Mouse (Mus musculus): ENCODE measurements around the gene Snx6. TPM values are rescaled to one million over a fixed set of nuclear protein-coding genes. Genes with fewer than 3 reads are reported as not detected.
"Not testable (repeated sequence)": the region's sequence is repeated elsewhere in the genome, so short reads cannot be mapped to it uniquely, and the experiment has no call there.

Gene Snx6
- polyA plus RNA-seq, 1 experiment from 2014 or later, result 186 TPM

GRCm38 (mm10) chr12:54717516-54717915, 78.0 kb downstream of the Snx6 start:
- not testable (repeated sequence) for ATAC-seq (ENCODE audit: insufficient read depth); H3K36me3 ChIP-seq (ENCODE audit: insufficient read depth); H3K4me3 ChIP-seq (ENCODE audit: low read depth, low read length); H3K9ac ChIP-seq; H3K9me3 ChIP-seq (ENCODE audit: low read depth, low read length); DNase-seq; H3K4me2 ChIP-seq; H3K4me1 ChIP-seq (ENCODE audit: insufficient read depth); H3K27me3 ChIP-seq (ENCODE audit: insufficient read depth, low read length); H3K27ac ChIP-seq (ENCODE audit: low read depth)
- 73% methylated on average over 5 of the region's 11 CpGs for whole genome bisulfite sequencing

GRCm38 (mm10) chr12:54713822-54714626, 81.5 kb downstream of the Snx6 start:
- H3K36me3 ChIP-seq (ENCODE audit: insufficient read depth); H3K9me3 ChIP-seq (ENCODE audit: low read depth, low read length); H3K4me2 ChIP-seq; H3K9ac ChIP-seq; H3K27me3 ChIP-seq (ENCODE audit: insufficient read depth, low read length); H3K27ac ChIP-seq (ENCODE audit: low read depth); H3K4me3 ChIP-seq (ENCODE audit: low read depth, low read length); DNase-seq; H3K4me1 ChIP-seq (ENCODE audit: insufficient read depth): not testable (repeated sequence)
- peak; percentile 57 for ATAC-seq (ENCODE audit: insufficient read depth)
- 0% methylated on average over 3 of the region's 48 CpGs for WGBS

GRCm38 (mm10) chr12:54710494-54710879, 85.0 kb downstream of the Snx6 start:
- 1% methylated on average over 3 of the region's 8 CpGs for WGBS
- H3K4me3 ChIP-seq (ENCODE audit: low read depth, low read length); H3K27ac ChIP-seq (ENCODE audit: low read depth); DNase-seq; H3K27me3 ChIP-seq (ENCODE audit: insufficient read depth, low read length); H3K36me3 ChIP-seq (ENCODE audit: insufficient read depth); H3K4me2 ChIP-seq; H3K9me3 ChIP-seq (ENCODE audit: low read depth, low read length); H3K4me1 ChIP-seq (ENCODE audit: insufficient read depth); H3K9ac ChIP-seq: not testable (repeated sequence)
- ATAC-seq (ENCODE audit: insufficient read depth), result peak; percentile 89

- peak; percentile 44 for ATAC-seq (ENCODE audit: insufficient read depth)
- H3K9ac ChIP-seq; H3K27ac ChIP-seq (ENCODE audit: low read depth); H3K9me3 ChIP-seq (ENCODE audit: low read depth, low read length); H3K27me3 ChIP-seq (ENCODE audit: insufficient read depth, low read length); H3K4me3 ChIP-seq (ENCODE audit: low read depth, low read length); H3K4me2 ChIP-seq; DNase-seq; H3K36me3 ChIP-seq (ENCODE audit: insufficient read depth); H3K4me1 ChIP-seq (ENCODE audit: insufficient read depth): not testable (repeated sequence)
- WGBS, result 1% methylated on average over 7 of the region's 44 CpGs
Measured at GRCm38 (mm10) chr12:54709691-54710493, 85.6 kb downstream of the Snx6 start.

DNA sequence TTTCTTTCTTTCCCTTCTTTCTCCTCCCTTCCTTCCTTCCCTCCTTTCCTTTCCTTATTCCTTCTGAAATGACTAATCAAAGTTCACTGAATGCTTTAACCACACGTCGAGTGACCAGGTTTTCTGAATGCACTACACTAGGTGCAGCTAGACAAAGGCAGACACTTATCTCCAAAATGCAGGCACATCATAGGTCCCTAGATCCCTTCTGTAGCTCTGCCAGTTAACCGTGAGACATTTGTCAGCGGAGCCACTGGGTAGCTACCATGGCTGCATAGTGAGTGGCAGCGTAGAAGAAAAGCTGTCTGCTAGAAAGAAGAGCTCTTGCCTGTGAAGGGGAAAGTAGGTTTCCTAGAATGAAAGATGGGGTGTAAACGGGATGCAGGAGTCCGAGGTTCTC, 96.1 kb downstream of the Snx6 start:
- ATAC-seq (ENCODE audit: insufficient read depth), result no peak
- no peak overlapping the region for H3K4me2 ChIP-seq
- 58% methylated on average over 7 of the region's 7 CpGs for WGBS
- H3K4me3 ChIP-seq (ENCODE audit: low read depth, low read length), result no peak overlapping the region
- no peak overlapping the region for H3K9ac ChIP-seq
- no peak for TF ChIP-seq CTCF (IDR thresholded peaks at IDR 0.05; ENCODE audit: low read depth)
- H3K27me3 ChIP-seq (ENCODE audit: insufficient read depth, low read length), result no peaks in the 10 kb centered on the region
- no peak for DNase-seq
- no peaks in the 10 kb centered on the region for H3K9me3 ChIP-seq (ENCODE audit: low read depth, low read length)
- H3K27ac ChIP-seq (ENCODE audit: low read depth), result no peak overlapping the region
- no peaks in the 10 kb centered on the region for H3K36me3 ChIP-seq (ENCODE audit: insufficient read depth)
- no peaks in the 10 kb centered on the region for H3K4me1 ChIP-seq (ENCODE audit: insufficient read depth)

DNA sequence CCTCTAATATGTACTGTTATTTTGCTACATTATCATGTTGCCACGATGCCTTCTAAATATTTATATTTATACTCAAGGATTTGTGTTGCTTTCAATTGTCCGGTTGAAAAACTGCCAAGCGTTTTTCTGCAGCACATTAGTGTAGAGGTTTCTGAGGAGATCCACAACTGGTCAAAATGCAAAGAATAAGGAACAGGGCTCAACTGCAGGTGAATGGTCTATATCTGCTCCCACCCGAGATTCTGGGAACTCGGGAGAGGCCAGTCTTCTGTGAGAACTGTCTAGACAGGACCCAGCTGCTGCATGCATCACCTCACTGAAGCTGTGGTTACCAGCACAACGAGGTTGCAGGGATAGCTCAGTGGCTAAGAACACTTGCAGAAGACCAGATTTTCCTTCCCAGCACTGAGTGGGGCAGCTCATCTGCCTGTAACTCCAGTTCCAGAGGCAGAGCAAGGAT, 97.7 kb downstream of the Snx6 start:
- no peak overlapping the region for H3K4me3 ChIP-seq (ENCODE audit: low read depth, low read length)
- no peak overlapping the region for H3K27ac ChIP-seq (ENCODE audit: low read depth)
- no peak overlapping the region for H3K9ac ChIP-seq
- no peak for TF ChIP-seq CTCF (IDR thresholded peaks at IDR 0.05; ENCODE audit: low read depth)
- 35% methylated on average over 6 of the region's 6 CpGs for WGBS
- H3K36me3 ChIP-seq (ENCODE audit: insufficient read depth), result no peaks in the 10 kb centered on the region
- DNase-seq, result no peak
- no peak overlapping the region for H3K4me2 ChIP-seq
- ATAC-seq (ENCODE audit: insufficient read depth), result no peak
- H3K9me3 ChIP-seq (ENCODE audit: low read depth, low read length), result no peaks in the 10 kb centered on the region
- no peaks in the 10 kb centered on the region for H3K4me1 ChIP-seq (ENCODE audit: insufficient read depth)
- H3K27me3 ChIP-seq (ENCODE audit: insufficient read depth, low read length), result no peaks in the 10 kb centered on the region

DNA sequence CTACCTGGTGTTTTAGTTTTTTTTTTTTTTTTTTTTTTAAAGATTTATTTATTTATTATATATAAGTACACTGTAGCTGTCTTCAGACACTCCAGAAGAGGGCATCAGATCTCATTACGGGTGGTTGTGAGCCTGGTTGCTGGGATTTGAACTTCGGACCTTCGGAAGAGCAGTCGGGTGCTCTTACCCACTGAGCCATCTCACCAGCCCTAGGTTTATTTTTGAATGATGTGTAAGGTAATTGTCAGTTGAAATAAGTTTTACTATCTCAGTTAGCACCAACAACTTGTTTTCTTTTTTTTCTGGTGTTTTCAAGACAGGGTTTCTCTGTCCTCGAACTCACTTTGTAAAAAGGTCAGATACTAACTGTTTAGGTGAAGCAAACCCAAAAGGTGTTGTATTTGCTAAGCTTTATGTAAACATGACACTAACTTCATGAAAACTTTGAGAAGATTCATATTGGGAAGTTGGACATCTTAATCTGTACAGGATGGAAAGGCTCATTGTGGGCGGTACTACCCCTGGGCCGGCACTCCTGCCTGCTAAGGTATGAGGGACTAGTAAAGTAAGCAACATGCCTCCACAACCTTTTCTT, 98.4 kb downstream of the Snx6 start:
- Histone ChIP-seq H3K9me3 (ENCODE audit: low read depth, low read length) (no peaks in the 10 kb centered on the region), H3K27me3 (ENCODE audit: insufficient read depth, low read length) (no peaks in the 10 kb centered on the region), H3K9ac (no peak overlapping the region), H3K4me2 (no peak overlapping the region), H3K27ac (ENCODE audit: low read depth) (no peak overlapping the region), H3K4me1 (ENCODE audit: insufficient read depth) (no peaks in the 10 kb centered on the region), H3K4me3 (ENCODE audit: low read depth, low read length) (no peak overlapping the region), H3K36me3 (ENCODE audit: insufficient read depth) (no peaks in the 10 kb centered on the region)
- DNase-seq (no peak), ATAC-seq (ENCODE audit: insufficient read depth) (peak; percentile 36)
- 0 out of 2 replicates have a peak, but pooled peaks have one; percentile 2 for TF ChIP-seq CTCF (IDR thresholded peaks at IDR 0.05; ENCODE audit: low read depth)
- 3% methylated on average over 7 of the region's 7 CpGs for WGBS

Other genes with a start within 250 kb of the Snx6 start
- 189 and 200 TPM in 2 replicates for gene Sptssa, start 139.1 kb downstream of the Snx6 start, polyA plus RNA-seq (2014; fragmentation: Nextera tagmentation; extraction: Ambion mirVana)
- 56.1 and 59.4 TPM in 2 replicates for gene Eapp, start 99.8 kb downstream of the Snx6 start, polyA plus RNA-seq (2014; fragmentation: Nextera tagmentation; extraction: Ambion mirVana)
- 180 and 196 TPM in 2 replicates for gene Cfl2, start 67.2 kb upstream of the Snx6 start, polyA plus RNA-seq (2014; fragmentation: Nextera tagmentation; extraction: Ambion mirVana)
- gene Gm20403, start 190.8 kb upstream of the Snx6 start, polyA plus RNA-seq (2014; fragmentation: Nextera tagmentation; extraction: Ambion mirVana), result not detected in 2 replicates
- 23.9 and 26.3 TPM in 2 replicates for gene Baz1a, start 218.6 kb upstream of the Snx6 start, polyA plus RNA-seq (2014; fragmentation: Nextera tagmentation; extraction: Ambion mirVana)

Data from lung, embryonic 14.5 days (tissue).